Mouse (Mus musculus) spleen, postnatal 4 days (tissue): Measurements from ENCODE around the gene Lce1e.

Experiments used
- DNase-seq, 2 experiments: peaks; one replicate each; pipeline ENCODE4 v3.0.0; 2022; ENCODE audit warnings: low spot score in 2 of 2

Gene Lce1e

DNA sequence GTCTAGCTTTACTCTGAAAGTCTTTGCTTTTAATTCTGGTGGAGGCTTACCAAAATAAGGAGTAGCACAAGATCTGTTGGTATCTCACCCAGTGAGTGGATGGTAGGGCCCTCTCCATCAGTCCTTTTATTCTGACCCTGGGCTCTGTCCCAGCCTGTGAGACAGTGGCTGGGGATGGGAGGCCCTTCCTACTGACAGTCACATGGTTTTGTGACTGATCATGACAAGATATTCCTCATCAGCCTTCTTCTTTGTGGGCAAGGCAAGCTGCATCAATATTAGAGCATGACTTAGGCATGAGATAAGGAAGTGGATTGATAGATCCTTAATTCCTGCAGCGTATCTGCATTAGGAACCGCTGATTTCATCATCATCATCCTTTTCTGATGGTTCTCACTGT, at the start of gene Lce1e:
TSS of gene Lce1e (minus strand) at position 101 of the 400 bp plus-strand sequence.
- DNase-seq: no peak

DNA sequence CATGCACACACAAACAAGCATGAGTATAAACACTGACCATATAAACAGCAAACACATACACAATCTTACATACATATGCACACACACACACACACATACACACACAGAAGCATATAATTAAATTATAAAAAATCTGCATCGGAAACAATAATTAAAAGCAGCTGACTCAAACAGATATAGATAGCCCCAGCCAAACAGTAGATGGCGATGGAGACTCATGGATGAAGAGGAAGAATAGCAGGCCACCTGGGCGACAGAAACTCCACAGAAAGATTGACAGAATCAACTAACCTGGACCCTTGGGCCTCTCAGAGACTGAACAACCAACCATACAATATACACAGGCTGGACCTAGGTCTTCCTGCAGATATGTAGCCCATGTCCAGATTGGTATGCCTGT, 44.3 kb upstream of the Lce1e start:
- DNase-seq: no peak

DNA sequence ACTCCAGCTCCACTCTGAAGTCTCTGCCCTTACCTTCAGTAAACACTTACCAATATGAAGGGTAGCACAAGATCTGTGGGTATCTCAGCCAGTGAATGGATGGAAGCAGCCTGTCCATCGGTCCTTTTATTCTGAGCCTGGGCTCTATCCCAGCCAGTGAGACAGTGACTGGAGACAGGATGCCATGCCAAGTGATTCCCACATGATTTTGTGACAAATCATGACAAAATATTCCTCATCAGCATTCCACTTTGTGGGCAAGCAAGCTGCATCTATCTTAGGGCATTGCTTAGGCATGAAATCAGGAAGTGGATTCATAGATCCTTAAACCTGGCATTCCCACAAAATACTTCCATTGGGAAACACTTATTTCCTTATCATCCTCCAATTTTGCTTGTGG, 43.4 kb upstream of the Lce1e start, which contains the start of gene Lce1g:
TSS of gene Lce1g (minus strand) at position 101 of the 400 bp plus-strand sequence.
- no peak for DNase-seq

DNA sequence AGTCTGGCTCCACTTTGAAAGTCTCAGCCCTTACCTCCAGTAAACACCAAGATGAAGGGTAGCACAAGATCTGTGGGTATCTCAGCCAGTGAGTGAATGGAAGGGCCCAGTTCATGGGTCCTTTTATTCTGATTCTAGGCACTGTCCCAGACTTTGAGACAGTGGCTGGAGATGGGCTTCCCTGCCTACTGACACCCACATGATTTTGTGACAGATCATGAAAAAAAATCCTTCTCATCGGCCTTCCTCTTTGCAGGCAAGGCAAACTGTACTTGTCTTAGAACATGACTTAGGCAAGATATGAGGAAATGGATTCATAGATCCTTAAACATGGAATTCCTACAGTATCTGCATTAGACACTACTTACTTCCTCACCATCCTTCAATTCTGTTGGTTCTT, 30.1 kb upstream of the Lce1e start, which contains the start of gene Gm38119:
TSS of gene Gm38119 (minus strand) at position 101 of the 400 bp plus-strand sequence.
- DNase-seq: no peak

DNA sequence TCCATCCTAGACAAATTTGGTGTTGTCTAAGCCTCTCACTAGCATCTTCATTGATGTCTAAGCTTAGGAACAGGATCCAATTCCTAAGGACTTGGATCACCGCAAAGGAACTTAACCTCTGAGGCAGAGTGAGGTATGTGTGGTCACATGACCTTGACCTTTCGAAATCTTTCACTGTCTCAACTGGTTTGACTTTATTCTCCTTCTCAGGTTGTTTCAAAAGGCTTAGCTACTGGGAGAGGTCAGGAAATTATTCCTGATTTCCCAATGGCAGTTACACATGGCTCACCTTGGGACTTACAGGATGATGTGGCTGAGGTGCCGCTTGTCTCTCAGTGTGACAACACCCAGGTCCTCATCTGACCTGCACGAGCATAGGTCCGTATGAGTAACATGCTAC, 13.8 kb upstream of the Lce1e start:
- no peak for DNase-seq

DNA sequence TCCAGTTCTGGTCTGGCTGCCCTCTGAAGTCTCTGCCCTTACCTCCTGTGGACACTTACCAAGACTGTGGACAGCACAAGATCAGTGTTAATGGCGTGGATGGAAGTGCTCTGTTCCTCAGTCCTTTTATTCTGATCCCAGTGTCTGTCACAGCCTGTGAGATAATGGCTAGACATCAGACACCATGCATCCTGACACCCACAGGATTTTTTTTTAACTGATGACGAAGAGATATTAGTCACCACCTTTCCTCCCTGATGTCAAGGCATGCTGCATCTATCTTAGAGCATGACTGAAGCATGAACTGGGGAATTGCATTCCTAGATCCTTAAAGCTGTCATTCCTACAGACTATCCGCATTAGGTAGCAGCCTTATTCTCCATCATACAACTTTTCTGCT, 11.4 kb upstream of the Lce1e start, which contains the start of gene Lce1f:
TSS of gene Lce1f (minus strand) at position 101 of the 400 bp plus-strand sequence.
- DNase-seq: no peak

DNA sequence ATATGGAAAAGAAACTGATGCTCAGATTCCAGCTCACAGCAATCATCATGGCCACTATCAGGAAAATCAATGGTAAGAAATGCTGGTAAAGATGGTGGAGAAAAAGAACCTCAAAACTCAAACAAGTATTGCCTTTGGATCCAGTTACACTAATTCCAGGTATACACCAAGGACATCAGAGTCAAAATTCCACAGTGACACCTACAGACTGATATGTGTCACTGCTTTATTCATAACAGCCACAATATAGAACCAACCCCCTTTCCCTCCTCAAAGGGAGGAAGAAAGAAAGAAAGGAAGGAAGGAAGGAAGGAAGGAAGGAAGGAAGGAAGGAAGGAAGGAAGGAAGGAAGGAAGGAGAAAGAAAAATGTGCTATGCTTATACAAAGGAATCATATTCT, 6.2 kb upstream of the Lce1e start:
- DNase-seq: no peak

DNA sequence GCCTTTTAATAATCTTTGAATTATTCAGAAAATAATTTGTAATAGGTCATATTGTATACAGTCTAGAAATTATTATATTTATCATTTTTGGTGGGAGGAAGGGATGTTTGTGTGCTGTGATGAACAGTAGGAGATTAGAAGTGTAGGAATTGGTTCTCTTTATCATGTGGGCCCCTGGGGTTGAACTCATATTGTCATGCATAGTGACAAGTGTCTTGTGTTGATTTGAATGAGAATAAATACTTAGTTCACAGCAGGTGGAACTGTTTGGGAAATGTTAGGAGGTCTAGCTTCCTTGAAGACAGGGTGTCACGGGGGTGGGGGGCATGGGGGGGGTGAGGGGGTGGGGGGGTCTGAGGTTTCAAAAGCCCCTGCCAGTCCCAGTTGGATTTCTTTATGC, 14.3 kb downstream of the Lce1e start:
- DNase-seq: no peak

DNA sequence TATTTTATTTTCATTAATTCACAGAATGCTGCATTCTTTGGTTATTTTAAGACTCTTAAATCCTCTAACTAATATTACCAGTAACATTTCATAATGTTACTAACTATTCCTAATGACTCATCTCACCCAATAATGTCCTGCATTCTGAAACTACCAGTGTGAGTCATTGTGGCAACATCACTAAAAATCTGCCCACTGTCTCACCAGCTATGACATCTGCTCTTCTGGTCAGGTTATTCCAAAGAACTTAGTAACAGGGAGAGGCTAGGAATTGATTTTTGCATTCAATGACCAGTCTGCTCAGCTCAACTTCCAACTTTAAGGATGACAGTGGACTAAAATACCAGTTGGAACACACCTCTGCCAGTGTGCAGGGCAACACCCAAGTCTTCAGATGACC, 17.2 kb downstream of the Lce1e start:
- no peak for DNase-seq

DNA sequence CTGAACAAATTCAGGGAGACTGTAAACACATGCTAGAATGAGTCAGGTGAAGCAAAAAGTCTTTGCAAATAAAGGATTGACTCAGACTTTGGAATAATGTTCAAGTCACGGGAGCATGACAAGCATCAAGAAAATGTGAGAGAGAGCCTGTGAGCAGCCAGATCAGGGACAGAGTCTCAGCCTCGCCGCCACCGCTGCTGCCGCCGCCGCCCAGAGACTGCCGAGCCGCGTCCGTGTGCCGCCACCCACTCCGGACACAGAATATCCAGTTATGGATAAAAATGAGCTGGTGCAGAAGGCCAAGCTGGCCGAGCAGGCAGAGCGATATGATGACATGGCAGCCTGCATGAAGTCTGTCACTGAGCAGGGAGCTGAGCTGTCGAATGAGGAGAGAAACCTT, 19.7 kb downstream of the Lce1e start:
- DNase-seq: peak in 1 of 2 experiments; percentile 41

DNA sequence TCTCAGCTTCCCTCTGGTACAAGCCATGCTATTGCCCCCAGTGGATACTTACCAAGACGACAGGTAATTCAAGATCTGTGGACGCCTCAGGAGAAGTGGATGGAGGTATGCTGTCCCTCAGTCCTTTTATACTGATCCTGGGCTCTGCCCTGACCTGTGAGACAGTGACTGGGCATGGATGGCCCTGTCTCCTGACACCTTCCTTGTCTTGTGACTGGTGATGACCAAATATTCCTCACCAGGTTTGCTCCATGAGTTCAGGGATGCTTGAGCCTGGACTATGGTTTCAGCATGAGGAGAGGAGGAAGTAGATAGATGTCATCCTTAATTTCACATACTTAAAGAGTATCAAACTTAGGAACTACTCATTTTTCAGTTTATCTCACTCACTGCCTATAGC, 21.8 kb downstream of the Lce1e start, which contains the start of gene Lce1d:
TSS of gene Lce1d (minus strand) at position 101 of the 400 bp plus-strand sequence.
- no peak for DNase-seq

DNA sequence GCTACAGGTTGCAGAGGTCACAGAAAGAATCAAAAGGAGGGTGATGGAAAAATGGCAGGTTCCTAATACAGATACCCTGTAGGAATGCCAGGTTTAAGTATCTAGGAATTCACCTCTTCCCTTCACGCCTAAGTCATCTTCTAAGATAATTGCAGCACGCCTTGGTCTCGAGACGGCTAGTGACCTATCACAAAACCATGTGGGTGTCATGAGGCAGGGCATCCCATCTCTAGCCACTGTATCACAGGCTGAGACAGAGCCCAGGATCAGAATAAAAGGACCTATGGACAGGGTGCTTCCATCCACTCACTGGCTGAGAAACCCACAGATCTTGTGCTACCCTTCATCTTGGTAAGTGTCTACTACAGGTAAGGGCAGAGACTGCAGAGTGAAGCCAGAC, 29.9 kb downstream of the Lce1e start, which contains the start of gene Lce1c:
TSS of gene Lce1c (plus strand) at position 301 of the 400 bp plus-strand sequence.
- no peak for DNase-seq

DNA sequence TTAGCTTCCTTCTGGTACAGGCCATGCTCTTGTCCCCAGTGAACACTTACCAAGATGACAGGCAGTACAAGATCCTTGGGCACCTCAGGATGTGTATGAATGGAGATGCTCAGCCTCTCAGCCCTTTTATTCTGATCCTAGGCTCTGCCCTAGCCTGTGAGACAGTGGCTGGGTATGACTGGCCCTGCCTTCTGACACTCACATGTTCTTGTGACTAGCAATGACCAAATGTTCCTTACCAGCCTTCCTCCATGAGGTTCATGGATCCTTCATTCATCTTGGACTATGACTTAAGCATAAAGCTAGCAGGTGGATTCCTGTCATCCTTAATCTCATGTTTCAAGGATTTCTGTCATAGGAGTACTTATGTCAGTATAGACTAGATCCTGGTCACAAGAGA, 38.7 kb downstream of the Lce1e start, which contains the start of gene Lce1a2:
TSS of gene Lce1a2 (minus strand) at position 101 of the 400 bp plus-strand sequence.
- no peak for DNase-seq
